Mouse (Mus musculus) sigmoid colon, adult 10 weeks (tissue): ENCODE data around the gene Cenpx. TPM values are rescaled to one million over a fixed set of nuclear protein-coding genes. Genes with fewer than 3 reads are reported as not detected.

Experiments used
- polyA plus RNA-seq: library from polyadenylated mRNA; stranded (reverse); fragments of 350-450 nt; fragmentation: Illumina TruSeq; extraction: RNeasy Lipid Tissue Mini Kit (QIAGEN cat#74804); gene quantifications from one replicate; pipeline ENCODE4 v1.2.3, GENCODE M21; 2014; ENCODE audit warnings: low read depth, low replicate concordance

Cenpx gene
- 1.8 TPM for polyA plus RNA-seq

GRCm38 (mm10) chr11:120713580-120714518 lies at the start of gene Cenpx, which contains the start of gene Lrrc45:
Gene Cenpx (minus strand): TSS chr11:120713738.
Gene Lrrc45 (plus strand): TSS chr11:120713925.

GRCm38 (mm10) chr11:120762672-120763041 lies 49.1 kb upstream of the Cenpx start, which contains the start of gene Hmga1b:
Gene Hmga1b (plus strand): TSS chr11:120762794.

DNA sequence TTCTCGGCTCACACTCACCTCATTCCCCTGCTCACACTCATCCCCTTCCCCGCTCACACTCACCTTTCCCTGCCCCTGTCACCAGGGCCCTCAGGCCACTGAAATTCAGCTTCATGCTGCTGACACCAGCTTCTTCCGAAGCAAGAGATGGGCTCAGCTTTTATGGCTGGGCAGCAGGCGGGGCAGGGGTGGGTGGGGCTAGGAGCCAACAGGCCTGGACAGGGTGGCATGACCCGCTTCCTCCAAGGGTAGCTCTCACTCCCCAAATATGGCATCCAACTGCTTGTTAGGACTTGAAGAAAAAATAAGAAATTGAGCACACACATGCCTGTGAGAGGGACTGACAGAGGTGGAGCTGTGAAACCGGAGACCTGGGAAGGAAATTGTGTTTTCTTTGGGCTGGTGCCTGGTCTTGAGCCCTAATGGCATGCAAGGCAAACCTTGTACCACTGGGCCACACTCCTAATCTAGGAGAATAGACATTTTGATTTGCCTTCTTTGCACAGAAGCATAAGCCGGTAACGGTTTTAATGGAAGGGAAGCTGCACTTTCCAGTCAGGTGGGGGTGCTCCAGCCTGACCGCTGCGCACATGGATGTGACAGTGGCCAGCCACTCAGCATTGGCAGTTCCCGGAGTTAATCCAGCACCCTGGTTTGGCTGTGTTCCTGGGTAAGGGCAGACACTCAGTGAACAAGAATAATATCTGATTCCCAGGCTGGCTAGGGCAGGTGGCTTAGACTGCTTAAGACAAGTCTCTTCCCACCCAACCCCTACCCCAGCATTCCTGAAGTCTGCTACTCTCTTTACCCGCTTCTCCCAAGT lies 18.5 kb upstream of the Cenpx start, which contains the start of gene Cbr2:
Gene Cbr2 (minus strand): TSS at position 257 of the 823 bp plus-strand sequence.

GRCm38 (mm10) chr11:120727169-120727527 lies 13.6 kb upstream of the Cenpx start, which contains the start of gene Dcxr:
Gene Dcxr (minus strand): TSS chr11:120727281.

GRCm38 (mm10) chr11:120721124-120722066 lies 7.9 kb upstream of the Cenpx start, which contains the start of gene Rac3:
Gene Rac3 (plus strand): TSS chr11:120721470.

GRCm38 (mm10) chr11:120672687-120673593 lies 40.6 kb downstream of the Cenpx start, which contains the start of gene Aspscr1:
Gene Aspscr1 (plus strand): TSS chr11:120672973.

DNA sequence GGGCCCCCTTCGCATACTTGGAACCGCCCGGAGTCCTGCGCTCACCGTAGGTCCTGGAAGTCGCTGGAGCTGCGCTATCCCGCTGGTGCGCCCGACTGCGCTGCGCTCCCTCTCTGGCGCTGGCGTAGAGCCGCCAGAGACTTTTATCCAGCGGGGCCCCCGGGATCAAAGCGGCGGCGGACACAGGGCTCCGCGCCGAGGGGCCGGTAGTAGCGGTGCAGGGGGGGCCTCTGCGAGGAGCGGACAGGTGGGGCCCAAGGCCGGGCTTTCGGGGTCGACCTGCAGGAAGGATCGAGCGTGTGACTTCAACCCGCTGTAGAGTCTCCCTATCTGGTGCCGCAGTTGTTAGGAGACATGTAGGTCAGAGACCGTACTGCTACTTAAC lies 52.5 kb downstream of the Cenpx start, which contains the start of gene Notum:
Gene Notum (minus strand): TSS at position 100 of the 385 bp plus-strand sequence.

Other genes with a start within 250 kb of the Cenpx start
- gene Arl16, start 246.1 kb downstream of the Cenpx start, polyA plus RNA-seq, result 10.9 TPM
- 4.1 TPM for gene Mrpl12, start 229.1 kb downstream of the Cenpx start, polyA plus RNA-seq
- 1.6 TPM for gene Slc25a10, start 221.9 kb downstream of the Cenpx start, polyA plus RNA-seq
- gene Gcgr, start 183.0 kb downstream of the Cenpx start, polyA plus RNA-seq, result not detected
- gene Mcrip1, start 164.0 kb downstream of the Cenpx start, polyA plus RNA-seq, result not detected
- gene Ppp1r27, start 162.6 kb downstream of the Cenpx start, polyA plus RNA-seq, result not detected
- gene P4hb, start 140.5 kb downstream of the Cenpx start, polyA plus RNA-seq, result 172 TPM
- 30.1 TPM for gene Arhgdia, start 132.1 kb downstream of the Cenpx start, polyA plus RNA-seq
- 24.4 TPM for gene Alyref, start 115.4 kb downstream of the Cenpx start, polyA plus RNA-seq
- gene Anapc11, start 115.3 kb downstream of the Cenpx start, polyA plus RNA-seq, result 13.5 TPM
- not detected for gene Npb, start 105.3 kb downstream of the Cenpx start, polyA plus RNA-seq
- gene Pcyt2, start 95.8 kb downstream of the Cenpx start, polyA plus RNA-seq, result 14.6 TPM
- 13.4 TPM for gene Sirt7, start 88.5 kb downstream of the Cenpx start, polyA plus RNA-seq
- gene Mafg, start 80.1 kb downstream of the Cenpx start, polyA plus RNA-seq, result 13.6 TPM
- gene Pycr1, start 70.0 kb downstream of the Cenpx start, polyA plus RNA-seq, result 5.8 TPM
- gene Myadml2, start 65.6 kb downstream of the Cenpx start, polyA plus RNA-seq, result not detected
- gene Notum, start 52.6 kb downstream of the Cenpx start, polyA plus RNA-seq, result not detected
- gene Aspscr1, start 40.8 kb downstream of the Cenpx start, polyA plus RNA-seq, result 2.6 TPM
- gene Lrrc45, start 187 bp upstream of the Cenpx start, polyA plus RNA-seq, result 0.66 TPM
- gene Rac3, start 7.7 kb upstream of the Cenpx start, polyA plus RNA-seq, result not detected
- 0.76 TPM for gene Dcxr, start 13.5 kb upstream of the Cenpx start, polyA plus RNA-seq
- 1.1 TPM for gene Cbr2, start 18.4 kb upstream of the Cenpx start, polyA plus RNA-seq
- not detected for gene Hmga1b, start 49.1 kb upstream of the Cenpx start, polyA plus RNA-seq
- gene Rfng, start 70.5 kb upstream of the Cenpx start, polyA plus RNA-seq, result 0.54 TPM
- gene Gps1, start 70.5 kb upstream of the Cenpx start, polyA plus RNA-seq, result 5.2 TPM
- gene Dus1l, start 82.7 kb upstream of the Cenpx start, polyA plus RNA-seq, result 4.3 TPM
- gene Fasn, start 110.8 kb upstream of the Cenpx start, polyA plus RNA-seq, result 2.1 TPM
- 0.82 TPM for gene Ccdc57, start 219.1 kb upstream of the Cenpx start, polyA plus RNA-seq
- gene Slc16a3, start 234.7 kb upstream of the Cenpx start, polyA plus RNA-seq, result not detected